Mouse (Mus musculus) limb, embryonic 14.5 days (tissue): ENCODE results near the gene Ncln. TPM values are rescaled to one million over a fixed set of nuclear protein-coding genes. Genes with fewer than 3 reads are reported as not detected.

ENCODE experiments used
- ATAC-seq: fragments of 200-750 bp; cut with Nextera tagmentation; 2 replicates; pipeline ENCODE4 v1.8.0; 2017; ENCODE audit warnings: low read depth, moderate number of reproducible peaks, moderate TSS enrichment; ENCODE audit not compliant: low FRiP score
- DNase-seq: peaks from one replicate; pipeline ENCODE4 v3.0.0-alpha.2; 2015; ENCODE audit warnings: low spot score
- H3K27ac ChIP-seq: fragments of 300-500 bp; sonication (generic); replicated peaks from 2 replicates; pipeline ENCODE4 v1.5.1; 2014; ENCODE audit warnings: low read depth, mild to moderate bottlenecking, low read length, moderate library complexity, mixed read lengths
- H3K27me3 ChIP-seq: fragments of 300-500 bp; sonication (generic); 2 replicates; pipeline ENCODE4 v1.6.1; 2014; ENCODE audit warnings: low read length, mixed read lengths; ENCODE audit not compliant: control insufficient read depth, insufficient read depth
- H3K36me3 ChIP-seq: fragments of 300-500 bp; sonication (generic); 2 replicates; pipeline ENCODE4 v1.6.1; 2014; ENCODE audit warnings: mild to moderate bottlenecking, low read length, moderate library complexity, mixed read lengths; ENCODE audit not compliant: control insufficient read depth, insufficient read depth
- H3K4me1 ChIP-seq: fragments of 300-500 bp; sonication (generic); 2 replicates; pipeline ENCODE4 v1.6.1; 2014; ENCODE audit warnings: antibody characterized with exemption, low read length, mixed read lengths; ENCODE audit not compliant: control insufficient read depth, insufficient read depth
- H3K4me2 ChIP-seq: fragments of 300-500 bp; sonication (generic); replicated peaks from 2 replicates; pipeline ENCODE4 v1.6.1; 2014; ENCODE audit warnings: low read depth, mild to moderate bottlenecking, low read length, moderate library complexity; ENCODE audit not compliant: severe bottlenecking
- H3K4me3 ChIP-seq: fragments of 300-500 bp; sonication (generic); replicated peaks from 2 replicates; pipeline ENCODE4 v1.5.1; 2014; ENCODE audit warnings: low read length
- H3K9ac ChIP-seq: fragments of 300-500 bp; sonication (generic); 2 replicates; pipeline ENCODE4 v1.6.1; 2014; ENCODE audit warnings: mild to moderate bottlenecking, low read depth, low read length, moderate library complexity; ENCODE audit not compliant: severe bottlenecking
- H3K9me3 ChIP-seq: fragments of 300-500 bp; sonication (generic); 2 replicates; pipeline ENCODE4 v1.6.1; 2016; ENCODE audit warnings: low read length; ENCODE audit not compliant: control insufficient read depth
- POLR2A ChIP-seq: fragments of 200-500 bp; IDR thresholded peaks from 2 replicates; pipeline ENCODE4 v1.8.0; 2012; ENCODE audit warnings: inconsistent platforms, mild to moderate bottlenecking, moderate library complexity, borderline replicate concordance; ENCODE audit not compliant: insufficient read depth, insufficient read length; ENCODE audit errors: extremely low read depth
- WGBS: fragments of 180-500 bp; shearing (Covaris S2); extraction: QIAGEN DNeasy Blood & Tissue Kit; methylation state at CpG from one replicate; pipeline ENCODE4 v1.1.7; 2014; 5-methylcytosine and 5-hydroxymethylcytosine counted together
- polyA plus RNA-seq, 2 experiments: library from polyadenylated mRNA; depleted of rRNA in 1 of 2; stranded (reverse) in 1 of 2; unstranded in 1 of 2; fragments of >200 nt; fragmentation: Nextera tagmentation in 1 of 2; extraction: Ambion mirVana in 1 of 2; gene quantifications; 2 replicates each; pipeline versions ENCODE4 v1.2.1 to v1.2.3; 2012 to 2014

Ncln gene
- polyA plus RNA-seq, 2 experiments = 76.4 to 218 TPM

DNA sequence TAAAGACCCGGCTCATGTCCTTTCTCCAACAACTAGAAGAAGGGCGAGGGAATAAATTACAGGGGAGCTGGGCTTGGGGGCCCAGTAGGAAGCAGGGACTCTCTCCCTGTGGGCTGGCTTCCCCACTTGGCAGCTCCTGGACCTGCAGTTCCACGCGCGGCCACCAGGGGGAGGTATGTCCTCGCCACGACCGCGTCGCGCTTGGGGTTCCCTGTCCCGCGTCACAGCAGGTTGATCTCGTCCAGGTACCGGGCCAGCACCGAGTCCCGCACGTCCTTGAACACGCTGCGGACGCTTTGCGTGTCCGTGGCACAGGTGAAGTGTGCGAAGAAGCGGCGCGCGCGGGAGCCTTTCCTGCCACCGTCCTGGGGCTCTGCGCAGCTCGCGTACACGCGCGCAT, 6.5 kb upstream of the Ncln start:
- Histone ChIP-seq H3K9me3 (no peaks in the 10 kb centered on the region), H3K9ac (peak overlapping the region; percentile 36; the same call in 1 of the 2 replicates), H3K36me3 (no peaks in the 10 kb centered on the region), H3K4me3 (peak overlapping the region; percentile 31), H3K27me3 (no peaks in the 10 kb centered on the region), H3K4me1 (peaks cover 3% of the 10 kb centered on the region; the same call in 1 of the 2 replicates), H3K27ac (no peak overlapping the region), H3K4me2 (peak overlapping the region; percentile 65)
- ATAC-seq = peak; percentile 58
- DNase-seq = peak; percentile 51
- TF ChIP-seq POLR2A = no peak
- 13% methylated on average over 36 of the region's 36 CpGs for WGBS

DNA sequence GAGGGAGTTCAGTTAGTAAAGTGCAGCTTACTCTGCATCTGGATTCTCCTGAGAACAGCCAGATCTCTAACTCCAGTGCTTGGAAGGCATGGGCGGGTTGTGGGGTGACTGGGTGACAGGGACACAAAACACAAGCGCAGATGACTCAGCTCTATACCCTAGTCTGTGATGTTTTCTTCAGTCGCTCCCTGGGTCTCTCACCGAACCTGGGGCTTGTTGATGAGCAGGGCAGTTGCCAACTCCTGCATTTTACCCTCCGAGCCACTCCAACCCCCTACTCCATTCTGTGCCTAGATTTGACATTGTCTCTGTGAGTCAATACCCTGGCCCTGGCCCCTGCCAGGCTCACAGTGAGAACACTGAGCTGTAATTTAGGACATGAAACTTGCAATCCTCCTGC, 5.7 kb upstream of the Ncln start:
- no peaks in the 10 kb centered on the region for H3K27me3 ChIP-seq
- no peak overlapping the region for H3K4me2 ChIP-seq
- no peak for TF ChIP-seq POLR2A
- H3K36me3 ChIP-seq = no peaks in the 10 kb centered on the region
- H3K4me1 ChIP-seq = peaks cover 3% of the 10 kb centered on the region; the same call in 1 of the 2 replicates
- H3K27ac ChIP-seq = no peak overlapping the region
- H3K9ac ChIP-seq = no peak overlapping the region
- no peak for DNase-seq
- no peak overlapping the region for H3K4me3 ChIP-seq
- no peak for ATAC-seq
- H3K9me3 ChIP-seq = no peaks in the 10 kb centered on the region
- 84% methylated on average over 5 of the region's 5 CpGs for WGBS

DNA sequence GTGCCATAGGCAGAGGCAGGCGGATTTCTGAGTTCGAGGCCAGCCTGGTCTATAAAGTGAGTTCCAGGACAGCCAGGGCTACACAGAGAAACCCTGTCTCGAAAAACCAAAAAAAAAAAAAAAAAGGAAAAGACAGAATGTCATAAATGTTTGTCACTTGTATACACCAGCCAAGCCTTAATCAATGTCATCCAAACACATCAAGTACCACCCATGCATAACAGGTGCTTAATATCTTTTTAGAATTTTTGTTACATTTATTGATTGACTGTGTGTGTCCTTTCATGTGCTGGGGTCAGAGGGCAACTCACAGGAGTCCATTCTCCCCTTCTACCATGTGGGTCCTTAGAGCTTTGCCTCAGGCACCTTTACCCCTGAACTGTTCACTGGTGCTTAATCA, 3.8 kb upstream of the Ncln start, which contains the start of gene S1pr4:
S1pr4 (minus strand) TSS at position 101 of the 400 bp plus-strand sequence.
- H3K36me3 ChIP-seq = no peaks in the 10 kb centered on the region
- H3K4me3 ChIP-seq = no peak within 1 kb of the TSS
- H3K4me1 ChIP-seq = peaks cover 9% of the 10 kb centered on the region
- no peaks in the 10 kb centered on the region for H3K9me3 ChIP-seq
- 87% methylated on average over 3 of the region's 3 CpGs for WGBS
- H3K27me3 ChIP-seq = no peaks in the 10 kb centered on the region
- H3K27ac ChIP-seq = no peak within 1 kb of the TSS
- ATAC-seq = no peak
- no peak within 1 kb of the TSS for H3K4me2 ChIP-seq
- DNase-seq = no peak
- no peak within 1 kb of the TSS for H3K9ac ChIP-seq
- TF ChIP-seq POLR2A = no peak

DNA sequence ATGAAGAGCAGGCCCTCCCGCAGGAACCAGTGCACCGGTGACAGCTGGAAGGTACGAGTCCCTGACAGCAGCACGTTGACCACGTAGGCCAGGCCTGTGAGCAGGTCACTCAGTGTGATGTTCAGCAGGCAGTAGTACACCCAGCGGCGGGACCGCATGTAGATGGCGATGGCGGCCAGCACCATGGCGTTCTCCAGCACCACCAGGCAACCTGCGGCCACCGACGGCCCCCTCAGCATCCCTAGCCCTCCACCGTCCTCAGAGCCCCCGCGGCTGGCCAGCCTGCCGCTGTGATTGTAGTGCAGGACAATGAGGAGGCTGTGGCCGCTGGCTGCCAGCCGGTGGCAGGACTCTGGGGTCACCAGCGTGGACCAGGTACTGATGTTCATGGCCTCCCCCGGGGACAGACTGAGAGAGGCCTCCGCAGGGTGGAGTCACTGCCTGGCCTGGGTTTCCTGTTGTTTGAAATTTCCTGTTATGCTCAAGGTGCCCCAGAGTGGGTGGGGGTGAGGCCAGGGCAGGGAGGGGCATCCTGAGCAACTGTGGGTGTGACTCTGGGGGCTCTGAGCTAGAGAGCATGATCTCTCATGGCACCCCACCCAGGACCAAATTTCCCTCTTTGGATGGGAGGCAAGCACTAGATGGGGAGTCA, 3.2 kb upstream of the Ncln start:
- no peaks in the 10 kb centered on the region for H3K27me3 ChIP-seq
- H3K9me3 ChIP-seq = no peaks in the 10 kb centered on the region
- WGBS = 72% methylated on average over 21 of the region's 23 CpGs
- DNase-seq (no peak), ATAC-seq (no peak)
- TF ChIP-seq POLR2A = no peak
- H3K27ac ChIP-seq = no peak overlapping the region
- no peaks in the 10 kb centered on the region for H3K36me3 ChIP-seq
- no peak overlapping the region for H3K4me3 ChIP-seq
- peaks cover 15% of the 10 kb centered on the region for H3K4me1 ChIP-seq
- no peak overlapping the region for H3K9ac ChIP-seq
- no peak overlapping the region for H3K4me2 ChIP-seq

DNA sequence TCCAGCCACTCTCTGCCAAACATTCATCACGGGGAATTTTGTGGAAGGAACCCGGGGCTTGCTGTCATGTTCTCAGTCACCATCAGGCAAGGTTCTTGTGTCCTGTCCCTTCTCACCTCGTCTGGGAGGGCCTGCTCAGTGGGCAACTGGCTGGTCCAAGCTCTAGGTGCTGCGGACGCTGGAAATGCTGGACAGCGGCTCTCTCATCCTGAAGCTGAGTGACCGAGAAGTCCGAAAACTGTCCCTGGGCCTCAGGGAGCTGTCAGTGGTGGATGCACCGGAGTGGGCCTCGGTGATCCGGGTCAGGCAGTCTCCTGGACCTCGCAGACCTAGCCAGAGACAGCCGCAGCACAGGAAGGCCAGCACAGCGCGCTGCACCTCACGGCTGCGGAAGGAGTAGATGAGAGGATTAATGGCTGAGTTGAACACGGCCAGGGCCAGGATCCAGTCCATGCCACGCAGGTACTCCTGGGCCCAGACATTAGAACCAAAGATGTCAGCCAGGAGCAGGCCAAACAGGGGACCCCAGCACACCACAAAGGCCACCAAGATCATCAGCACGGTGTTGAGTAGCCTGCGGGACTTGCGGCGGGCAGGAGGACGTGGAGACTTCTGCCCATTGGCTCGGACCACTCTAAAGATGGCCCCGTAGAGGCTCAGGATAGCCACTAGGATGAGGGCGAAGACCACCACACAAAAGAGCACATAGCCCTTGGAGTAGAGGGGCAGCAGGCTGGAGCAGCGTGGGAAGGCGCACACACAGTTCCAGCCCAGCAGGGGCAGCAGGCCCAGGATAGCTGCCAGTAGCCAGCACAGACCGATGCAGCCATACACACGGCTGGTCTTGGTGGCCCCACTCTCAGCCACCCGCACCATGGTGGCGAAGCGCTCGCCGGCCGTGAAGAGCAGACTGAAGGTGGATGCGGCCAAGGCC, 2.4 kb upstream of the Ncln start:
- no peaks in the 10 kb centered on the region for H3K9me3 ChIP-seq
- peaks cover 15% of the 10 kb centered on the region for H3K4me1 ChIP-seq
- ATAC-seq (no peak), DNase-seq (no peak)
- 0 out of 2 replicates have a peak, but pooled peaks cover 2% of the 10 kb centered on the region for H3K36me3 ChIP-seq
- no peak for TF ChIP-seq POLR2A
- no peaks in the 10 kb centered on the region for H3K27me3 ChIP-seq
- H3K27ac ChIP-seq = no peak overlapping the region
- 86% methylated on average over 38 of the region's 38 CpGs for WGBS
- H3K9ac ChIP-seq = no peak overlapping the region
- H3K4me2 ChIP-seq = no peak overlapping the region
- no peak overlapping the region for H3K4me3 ChIP-seq
